ENCODE assay signal across 21 mouse cellular contexts in genomic region chr16:49838923-49839322, GRCm38 (mm10). TPM values are rescaled to one million over a fixed set of nuclear protein-coding genes. Genes with fewer than 3 reads are reported as not detected.
DNase-seq lines count a peak whose midpoint lies in the region; ATAC-seq and TF ChIP-seq lines count a peak whose summit lies in the region.
"Had no signal": no experiment of that assay in that cellular context is flagged by ENCODE, and none has a peak within 500 bp of the region (broad histone marks: within the 10 kb centered on the region; RNA-seq: fewer than 3 reads in every experiment).

No protein-coding gene starts in this region.

- TF ChIP-seq CTCF in G1E (IDR thresholded peaks at IDR 0.05; ENCODE audit: low read depth, low read length): no peak
- TF ChIP-seq CTCF in liver, embryonic 14.5 days (IDR thresholded peaks at IDR 0.05; ENCODE audit: low read depth): no peak

- H3K79me2 ChIP-seq in myocyte (ENCODE audit: control insufficient read depth, insufficient read depth): no peaks in the 10 kb centered on the region

- no peaks in the 10 kb centered on the region for H3K36me3 ChIP-seq in forebrain, embryonic 15.5 days
- no peaks in the 10 kb centered on the region for H3K36me3 ChIP-seq in forebrain, embryonic 11.5 days (ENCODE audit: control insufficient read depth, insufficient read depth, low read length)
- H3K36me3 ChIP-seq in G1E (replicated peaks): no peaks in the 10 kb centered on the region
- no peaks in the 10 kb centered on the region for H3K36me3 ChIP-seq in liver, embryonic 14.5 days (replicated peaks; ENCODE audit: control insufficient read depth, insufficient read depth, low read depth)
- H3K36me3 ChIP-seq in myocyte (ENCODE audit: control insufficient read depth, insufficient read depth): no peaks in the 10 kb centered on the region
- no peaks in the 10 kb centered on the region for H3K36me3 ChIP-seq in hindbrain, embryonic 14.5 days (replicated peaks; ENCODE audit: control insufficient read depth, insufficient read depth)
- H3K36me3 ChIP-seq: embryonic facial prominence, embryonic 13.5 days; heart, embryonic 10.5 days; hindbrain, embryonic 13.5 days; kidney, embryonic 15.5 days; limb, embryonic 13.5 days; midbrain, embryonic 12.5 days; neural tube, embryonic 13.5 days had no signal

- no peak for TF ChIP-seq EP300 in liver, embryonic 14.5 days (IDR thresholded peaks at IDR 0.05; ENCODE audit: low read depth)

- no peak for TF ChIP-seq POLR2A in myocyte (IDR thresholded peaks at IDR 0.05; ENCODE audit: insufficient read length, low read depth)

- no peak overlapping the region for H3ac ChIP-seq in myocyte (ENCODE audit: control insufficient read depth, insufficient read length)

- no peak overlapping the region for H3K4me3 ChIP-seq in forebrain, embryonic 15.5 days
- no peak overlapping the region for H3K4me3 ChIP-seq in forebrain, embryonic 11.5 days (ENCODE audit: low read depth, low read length)
- H3K4me3 ChIP-seq in G1E (ENCODE audit: low read depth, low read length) (peak overlapping the region; percentile 20; the same call in 1 of the 2 replicates), myocyte (no peak overlapping the region)
- H3K4me3 ChIP-seq in liver, embryonic 14.5 days (ENCODE audit: insufficient read depth in 1 of 2, low read depth in 2 of 2, low read length in 2 of 2): peak overlapping the region in 1 of 2 experiments; percentile 26; a peak in 1 of 4 replicates
- H3K4me3 ChIP-seq in hindbrain, embryonic 14.5 days (replicated peaks; ENCODE audit: low read length): no peak overlapping the region
- H3K4me3 ChIP-seq: embryonic facial prominence, embryonic 13.5 days; forebrain, embryonic 13.5 days; heart, embryonic 10.5 days; hindbrain, embryonic 13.5 days; kidney, embryonic 15.5 days; layer of hippocampus, adult 2 months; limb, embryonic 13.5 days; midbrain, embryonic 12.5 days; neural tube, embryonic 13.5 days had no signal

- WGBS in forebrain, embryonic 15.5 days: 89% methylated on average over 6 of the region's 6 CpGs
- 82% methylated on average over 6 of the region's 6 CpGs for WGBS in forebrain, embryonic 11.5 days
- 52% methylated on average over 6 of the region's 6 CpGs for WGBS in liver, embryonic 14.5 days (ENCODE audit: insufficient replicate concordance)
- 86% methylated on average over 6 of the region's 6 CpGs for WGBS in hindbrain, embryonic 14.5 days

- DNase-seq in forebrain, embryonic 11.5 days (ENCODE audit: low spot score): no peak
- DNase-seq in G1E (ENCODE audit: low spot score): no peak
- no peak for DNase-seq in liver, embryonic 14.5 days (ENCODE audit: low read depth in 3 of 3, low spot score in 3 of 3)
- no peak for DNase-seq in left cerebral cortex, adult 11 months (ENCODE audit: low spot score)
- DNase-seq in hindbrain, embryonic 14.5 days (ENCODE audit: low spot score): no peak
- DNase-seq: adrenal gland, postnatal 25 days; gastrocnemius, postnatal 14 days; lung, adult 2 months had no signal

- H3K4me1 ChIP-seq in forebrain, embryonic 15.5 days: peaks cover 14% of the 10 kb centered on the region
- 0 out of 2 replicates have a peak, but pooled peaks cover 2% of the 10 kb centered on the region for H3K4me1 ChIP-seq in forebrain, embryonic 11.5 days (replicated peaks; ENCODE audit: control insufficient read depth, insufficient read depth, low read length)
- H3K4me1 ChIP-seq in G1E (ENCODE audit: insufficient read depth, low read depth, low read length): peaks cover 74% of the 10 kb centered on the region
- H3K4me1 ChIP-seq in liver, embryonic 14.5 days (replicated peaks; ENCODE audit: control insufficient read depth in 2 of 2, insufficient read depth in 2 of 2, low read length in 1 of 2): peaks cover 62 to 67% of the 10 kb centered on the region in 2 experiments
- H3K4me1 ChIP-seq in hindbrain, embryonic 14.5 days (replicated peaks; ENCODE audit: control insufficient read depth, insufficient read depth, low read length): peaks cover 4% of the 10 kb centered on the region

- 0 out of 2 replicates have a peak overlapping the region, but pooled peaks have one; percentile 8 for H3K27ac ChIP-seq in forebrain, embryonic 15.5 days (replicated peaks)
- H3K27ac ChIP-seq in forebrain, embryonic 11.5 days (ENCODE audit: low read depth, low read length): no peak overlapping the region
- peak overlapping the region; percentile 100 for H3K27ac ChIP-seq in liver, embryonic 14.5 days
- no peak overlapping the region for H3K27ac ChIP-seq in hindbrain, embryonic 14.5 days
- H3K27ac ChIP-seq: embryonic facial prominence, embryonic 13.5 days; forebrain, embryonic 13.5 days; heart, embryonic 10.5 days; hindbrain, embryonic 13.5 days; layer of hippocampus, adult 2 months; limb, embryonic 13.5 days; midbrain, embryonic 12.5 days; stomach, postnatal 0 days had no signal

- ATAC-seq in forebrain, embryonic 15.5 days (replicated peaks): no peak
- ATAC-seq in forebrain, embryonic 11.5 days (replicated peaks; ENCODE audit: low FRiP score): no peak
- no peak for ATAC-seq in G1E (ENCODE audit: extremely low read depth, insufficient number of reproducible peaks, low FRiP score, poor library complexity, severe bottlenecking)
- ATAC-seq in liver, embryonic 14.5 days (ENCODE audit: insufficient read depth): no peak
- no peak for ATAC-seq in hindbrain, embryonic 14.5 days (ENCODE audit: low FRiP score)
- ATAC-seq: intestine, postnatal 0 days had no signal

- H3K27me3 ChIP-seq in forebrain, embryonic 15.5 days: no peaks in the 10 kb centered on the region
- H3K27me3 ChIP-seq in forebrain, embryonic 11.5 days (ENCODE audit: control insufficient read depth, insufficient read depth, low read length): no peaks in the 10 kb centered on the region
- no peaks in the 10 kb centered on the region for H3K27me3 ChIP-seq in G1E (ENCODE audit: insufficient read depth, low read length)
- no peaks in the 10 kb centered on the region for H3K27me3 ChIP-seq in liver, embryonic 14.5 days (ENCODE audit: control insufficient read depth, insufficient read depth, low read length)
- H3K27me3 ChIP-seq in myocyte (ENCODE audit: control insufficient read depth, insufficient read depth, insufficient read length): no peaks in the 10 kb centered on the region
- no peaks in the 10 kb centered on the region for H3K27me3 ChIP-seq in hindbrain, embryonic 14.5 days (ENCODE audit: control insufficient read depth, insufficient read depth, low read length)
- H3K27me3 ChIP-seq: embryonic facial prominence, embryonic 13.5 days; forebrain, embryonic 13.5 days; hindbrain, embryonic 13.5 days; kidney, embryonic 15.5 days; limb, embryonic 13.5 days; midbrain, embryonic 12.5 days; neural tube, embryonic 13.5 days had no signal

- H3K4me2 ChIP-seq in forebrain, embryonic 15.5 days (replicated peaks): no peak overlapping the region
- H3K4me2 ChIP-seq in forebrain, embryonic 11.5 days (ENCODE audit: low read depth, low read length, severe bottlenecking): no peak overlapping the region
- H3K4me2 ChIP-seq in liver, embryonic 14.5 days (ENCODE audit: low read depth): peak overlapping the region; percentile 88
- peak overlapping the region; percentile 63 for H3K4me2 ChIP-seq in myocyte (ENCODE audit: low read depth)
- no peak overlapping the region for H3K4me2 ChIP-seq in hindbrain, embryonic 14.5 days (replicated peaks)
- H3K4me2 ChIP-seq: forebrain, embryonic 13.5 days; hindbrain, embryonic 13.5 days; limb, embryonic 13.5 days; midbrain, embryonic 12.5 days had no signal

- H3K9ac ChIP-seq in forebrain, embryonic 15.5 days (replicated peaks): no peak overlapping the region
- H3K9ac ChIP-seq in forebrain, embryonic 11.5 days (ENCODE audit: low read length): no peak overlapping the region
- peak overlapping the region; percentile 55 for H3K9ac ChIP-seq in liver, embryonic 14.5 days (replicated peaks)
- no peak overlapping the region for H3K9ac ChIP-seq in hindbrain, embryonic 14.5 days
- H3K9ac ChIP-seq: embryonic facial prominence, embryonic 13.5 days; forebrain, embryonic 13.5 days; hindbrain, embryonic 13.5 days; kidney, embryonic 15.5 days; limb, embryonic 13.5 days; midbrain, embryonic 12.5 days; neural tube, embryonic 13.5 days had no signal

- no peaks in the 10 kb centered on the region for H3K9me3 ChIP-seq in forebrain, embryonic 15.5 days
- no peaks in the 10 kb centered on the region for H3K9me3 ChIP-seq in forebrain, embryonic 11.5 days (ENCODE audit: control insufficient read depth, low read length)
- H3K9me3 ChIP-seq in G1E (replicated peaks): no peaks in the 10 kb centered on the region
- no peaks in the 10 kb centered on the region for H3K9me3 ChIP-seq in liver, embryonic 14.5 days (ENCODE audit: control insufficient read depth, low read length)
- no peaks in the 10 kb centered on the region for H3K9me3 ChIP-seq in hindbrain, embryonic 14.5 days (ENCODE audit: control insufficient read depth, low read length)
- H3K9me3 ChIP-seq: embryonic facial prominence, embryonic 13.5 days; forebrain, embryonic 13.5 days; heart, embryonic 10.5 days; hindbrain, embryonic 13.5 days; kidney, embryonic 15.5 days; limb, embryonic 13.5 days; midbrain, embryonic 12.5 days; neural tube, embryonic 13.5 days had no signal

TF ChIP-seq in myocyte, 11 proteins besides CTCF, POLR2A, EP300 and RAD21 (continues in another document):
- TF ChIP-seq CEBPB (IDR thresholded peaks at IDR 0.05; ENCODE audit: insufficient read depth, poor library complexity, severe bottlenecking) (no peak), TCF3 (IDR thresholded peaks at IDR 0.05; ENCODE audit: insufficient read length, low read depth) (no peak), REST (IDR thresholded peaks at IDR 0.05; ENCODE audit: insufficient read depth, insufficient read length) (no peak), MYOD1 (IDR thresholded peaks at IDR 0.05; ENCODE audit: control insufficient read depth in 1 of 3, insufficient read length in 2 of 3, low read depth in 2 of 3) (no peak), POLR2AphosphoS2 (IDR thresholded peaks at IDR 0.05; ENCODE audit: insufficient read length, low read depth) (no peak), E2F4 (IDR thresholded peaks at IDR 0.05; ENCODE audit: insufficient read depth) (no peak), TCF12 (IDR thresholded peaks at IDR 0.05; ENCODE audit: insufficient read depth, poor library complexity, severe bottlenecking) (no peak), MAX (IDR thresholded peaks at IDR 0.05; ENCODE audit: low read depth) (no peak), SRF (IDR thresholded peaks at IDR 0.05; ENCODE audit: control insufficient read depth, insufficient read length, low read depth) (no peak), USF1 (IDR thresholded peaks at IDR 0.05; ENCODE audit: low read depth) (no peak)

RNA-seq across cellular contexts. Expression of gene Cd47, which starts 38.6 kb away (rescaled TPM):
- polyA plus RNA-seq in forebrain, embryonic 15.5 days (2015; fragmentation: Nextera tagmentation; extraction: Ambion mirVana): 123 and 128 TPM in 2 replicates
- polyA plus RNA-seq in forebrain, embryonic 11.5 days (2014; fragmentation: Nextera tagmentation; extraction: Ambion mirVana): 45.4 and 47.6 TPM in 2 replicates
- total RNA-seq in G1E (2014; fragmentation: Nextera tagmentation) (418 and 451 TPM in 2 replicates), G1E (2017) (149 and 155 TPM in 2 replicates)
- polyA plus RNA-seq in G1E (2012) (88.8 and 95.1 TPM in 2 replicates), myocyte (2012; fragmentation: generic; extraction: Trizol) (79.4 TPM)
- polyA plus RNA-seq in liver, embryonic 14.5 days (2012; rRNA removed): 54.3 and 82.5 TPM in 2 replicates
- 331 and 345 TPM in 2 replicates for polyA plus RNA-seq in liver, embryonic 14.5 days (2014; fragmentation: Nextera tagmentation; extraction: Ambion mirVana)
- polyA plus RNA-seq in hindbrain, embryonic 14.5 days (2014; fragmentation: Nextera tagmentation; extraction: Ambion mirVana): 152 and 167 TPM in 2 replicates

Comparison
In these comparisons a context has a peak if more than half of its experiments do, and no peak if none do; other contexts are left out.
1. H3K27ac ChIP-seq: peak in forebrain, embryonic 15.5 days (single experiment) and liver, embryonic 14.5 days (single experiment); none in forebrain, embryonic 11.5 days (single experiment) and hindbrain, embryonic 14.5 days (single experiment).
2. H3K4me2 ChIP-seq: peak in liver, embryonic 14.5 days (single experiment) and myocyte (single experiment); none in forebrain, embryonic 15.5 days (single experiment), forebrain, embryonic 11.5 days (single experiment) and hindbrain, embryonic 14.5 days (single experiment).